Mouse (Mus musculus) stomach, postnatal 0 days (tissue): ENCODE results near the gene Tbc1d23. TPM values are rescaled to one million over a fixed set of nuclear protein-coding genes. Genes with fewer than 3 reads are reported as not detected.
A peak's percentile ranks its signal among the peaks of the same experiment; 100 is the strongest.

Experiments used
- ATAC-seq: fragments of 200-750 bp; cut with Nextera tagmentation; 2 replicates; pipeline ENCODE4 v1.8.0; 2017; ENCODE audit not compliant: low FRiP score, low TSS enrichment
- DNase-seq: peaks from one replicate; pipeline ENCODE4 v3.0.0-alpha.2; 2016; ENCODE audit warnings: low spot score
- H3K27ac ChIP-seq: fragments of 300-500 bp; sonication (generic); replicated peaks from 2 replicates; pipeline ENCODE4 v1.5.1; 2014; ENCODE audit warnings: mild to moderate bottlenecking, control low read depth
- H3K27me3 ChIP-seq: fragments of 300-500 bp; sonication (generic); 2 replicates; pipeline ENCODE4 v1.6.1; 2014; ENCODE audit warnings: low read length; ENCODE audit not compliant: control insufficient read depth, insufficient read depth
- H3K36me3 ChIP-seq: fragments of 300-500 bp; sonication (generic); 2 replicates; pipeline ENCODE4 v1.6.1; 2014; ENCODE audit warnings: low read length, mixed read lengths; ENCODE audit not compliant: control insufficient read depth, insufficient read depth
- H3K4me1 ChIP-seq: fragments of 300-500 bp; sonication (generic); replicated peaks from 2 replicates; pipeline ENCODE4 v1.6.1; 2014; ENCODE audit warnings: antibody characterized with exemption; ENCODE audit not compliant: control insufficient read depth, insufficient read depth
- H3K4me2 ChIP-seq: fragments of 300-500 bp; sonication (generic); replicated peaks from 2 replicates; pipeline ENCODE4 v1.6.1; 2014; ENCODE audit warnings: low read depth, mild to moderate bottlenecking, control low read depth, moderate library complexity
- H3K4me3 ChIP-seq: fragments of 300-500 bp; sonication (generic); 2 replicates; pipeline ENCODE4 v1.5.1; 2014; ENCODE audit warnings: low read depth, low read length, control low read depth
- H3K9ac ChIP-seq: fragments of 300-500 bp; sonication (generic); 2 replicates; pipeline ENCODE4 v1.6.1; 2014; ENCODE audit warnings: mild to moderate bottlenecking, low read length, control low read depth, mixed read lengths
- H3K9me3 ChIP-seq: fragments of 300-500 bp; sonication (generic); 2 replicates; pipeline ENCODE4 v1.6.1; 2016; ENCODE audit warnings: low read length; ENCODE audit not compliant: control insufficient read depth
- CTCF ChIP-seq: IDR thresholded peaks from 2 replicates; pipeline ENCODE4 v1.5.1; 2016; ENCODE audit warnings: antibody characterized with exemption, low read depth, mild to moderate bottlenecking, moderate library complexity
- EP300 ChIP-seq: optimal IDR thresholded peaks from 2 replicates; pipeline ENCODE3; 2016; ENCODE audit warnings: antibody characterized with exemption
- WGBS: fragments of 180-500 bp; shearing (Covaris S2); extraction: QIAGEN DNeasy Blood & Tissue Kit; methylation state at CpG from one replicate; pipeline ENCODE4 v1.1.7; 2014; 5-methylcytosine and 5-hydroxymethylcytosine counted together
- polyA plus RNA-seq: library from polyadenylated mRNA; unstranded; fragments of >200 nt; fragmentation: Nextera tagmentation; extraction: Ambion mirVana; gene quantifications from 2 replicates; pipeline ENCODE4 v1.2.1, GENCODE M21; 2015

The Tbc1d23 gene
- polyA plus RNA-seq, 1 experiment from 2014 or later = 17.1 TPM

- Histone ChIP-seq H3K9me3 (no peaks in the 10 kb centered on the region), H3K4me1 (no peaks in the 10 kb centered on the region), H3K4me2 (no peak overlapping the region), H3K27ac (0 out of 2 replicates have a peak overlapping the region, but pooled peaks have one; percentile 30), H3K4me3 (no peak overlapping the region), H3K9ac (no peak overlapping the region), H3K27me3 (no peaks in the 10 kb centered on the region), H3K36me3 (no peaks in the 10 kb centered on the region)
- no peak for ATAC-seq
- 57% methylated on average over 3 of the region's 3 CpGs for WGBS
- no peak for TF ChIP-seq EP300
- TF ChIP-seq CTCF = no peak
- no peak for DNase-seq
Measured at GRCm38 (mm10) chr16:57130752-57131400, 100.4 kb downstream of the Tbc1d23 start.

GRCm38 (mm10) chr16:57127825-57128224, 103.5 kb downstream of the Tbc1d23 start:
- TF ChIP-seq CTCF = no peak
- no peak for TF ChIP-seq EP300
- no peaks in the 10 kb centered on the region for H3K9me3 ChIP-seq
- WGBS = 26% methylated on average over 2 of the region's 2 CpGs
- H3K27ac ChIP-seq = peak overlapping the region; percentile 24; the same call in 1 of the 2 replicates
- H3K36me3 ChIP-seq = no peaks in the 10 kb centered on the region
- peak; percentile 65 for ATAC-seq
- no peaks in the 10 kb centered on the region for H3K27me3 ChIP-seq
- H3K4me2 ChIP-seq = no peak overlapping the region
- H3K9ac ChIP-seq = no peak overlapping the region
- H3K4me1 ChIP-seq = 0 out of 2 replicates have a peak, but pooled peaks cover 3% of the 10 kb centered on the region
- DNase-seq = peak; percentile 19
- H3K4me3 ChIP-seq = no peak overlapping the region

- no peak overlapping the region for H3K27ac ChIP-seq
- H3K27me3 ChIP-seq = no peaks in the 10 kb centered on the region
- TF ChIP-seq CTCF = no peak
- no peak for TF ChIP-seq EP300
- no peak overlapping the region for H3K9ac ChIP-seq
- H3K36me3 ChIP-seq = no peaks in the 10 kb centered on the region
- H3K4me3 ChIP-seq = no peak overlapping the region
- ATAC-seq (no peak), DNase-seq (no peak)
- no peak overlapping the region for H3K4me2 ChIP-seq
- H3K9me3 ChIP-seq = no peaks in the 10 kb centered on the region
- H3K4me1 ChIP-seq = 0 out of 2 replicates have a peak, but pooled peaks cover 3% of the 10 kb centered on the region
- WGBS = 55% methylated on average over 4 of the region's 4 CpGs
Measured at GRCm38 (mm10) chr16:57126268-57126667, 105.0 kb downstream of the Tbc1d23 start.

- Histone ChIP-seq H3K9ac (peak overlapping the region; percentile 98), H3K4me2 (peak overlapping the region; percentile 77), H3K36me3 (no peaks in the 10 kb centered on the region), H3K27ac (peak overlapping the region; percentile 97; the same call in 1 of the 2 replicates), H3K27me3 (no peaks in the 10 kb centered on the region), H3K4me1 (0 out of 2 replicates have a peak, but pooled peaks cover 3% of the 10 kb centered on the region), H3K9me3 (no peaks in the 10 kb centered on the region), H3K4me3 (peak overlapping the region; percentile 100)
- DNase-seq (no peak), ATAC-seq (no peak)
- WGBS = 18% methylated on average over 6 of the region's 6 CpGs
- TF ChIP-seq EP300 (no peak), CTCF (no peak)
Measured at GRCm38 (mm10) chr16:57122682-57123445, 108.4 kb downstream of the Tbc1d23 start.

GRCm38 (mm10) chr16:57121816-57122415, 109.4 kb downstream of the Tbc1d23 start:
- peak; percentile 42 for DNase-seq
- no peak for TF ChIP-seq EP300
- TF ChIP-seq CTCF = no peak

More at GRCm38 (mm10) chr16:57121816-57122415, 109.4 kb downstream of the Tbc1d23 start:
- ATAC-seq = peak; percentile 8; the same call in 1 of the 2 replicates
- H3K4me2 ChIP-seq = peak overlapping the region; percentile 77
- H3K9me3 ChIP-seq = no peaks in the 10 kb centered on the region
- no peaks in the 10 kb centered on the region for H3K27me3 ChIP-seq
- H3K9ac ChIP-seq = peak overlapping the region; percentile 98
- WGBS = 0% methylated on average over 54 of the region's 59 CpGs
- peak overlapping the region; percentile 100 for H3K4me3 ChIP-seq
- H3K4me1 ChIP-seq = 0 out of 2 replicates have a peak, but pooled peaks cover 3% of the 10 kb centered on the region
- H3K36me3 ChIP-seq = no peaks in the 10 kb centered on the region
- peak overlapping the region; percentile 97 for H3K27ac ChIP-seq
